Mouse (Mus musculus): ENCODE measurements around the gene Plch2. TPM values are rescaled to one million over a fixed set of nuclear protein-coding genes. Genes with fewer than 3 reads are reported as not detected.

The Plch2 gene
- total RNA-seq, 4 experiments from 2014 or later = 0.06 TPM; not detected in 3

Other genes with a start within 250 kb of the Plch2 start
- under 1 TPM in 3 of 4 experiments, not detected in 1; 0.06 to 0.34 (median 0.11) TPM for gene Ttc34, start 219.3 kb downstream of the Plch2 start, total RNA-seq (2022)
- gene Mmel1, start 187.2 kb downstream of the Plch2 start, total RNA-seq (2022) = under 1 TPM in 2 of 4 experiments, not detected in 2; 0.16 to 0.20 TPM
- 100 to 1,000 TPM in 2 of 4 experiments, 10 to 100 TPM in 2; 92.4 to 111 (median 101) TPM for gene Fam213b, start 157.6 kb downstream of the Plch2 start, total RNA-seq (2022)
- 1 to 10 TPM; 4.0 to 9.1 (median 4.5) TPM for gene Tnfrsf14, start 128.2 kb downstream of the Plch2 start, total RNA-seq (2022)
- not detected for gene Hes5, start 95.9 kb downstream of the Plch2 start, total RNA-seq (2022)
- 10 to 100 TPM; 38.6 to 44.1 (median 41.2) TPM for gene Pank4, start 92.7 kb downstream of the Plch2 start, total RNA-seq (2022)
- gene Pex10, start 10.2 kb upstream of the Plch2 start, total RNA-seq (2022) = 10 to 100 TPM; 18.5 to 26.0 (median 22.6) TPM
- 10 to 100 TPM; 64.2 to 73.4 (median 68.4) TPM for gene Rer1, start 29.6 kb upstream of the Plch2 start, total RNA-seq (2022)
- gene Morn1, start 29.8 kb upstream of the Plch2 start, total RNA-seq (2022) = 1 to 10 TPM in 3 of 4 experiments, under 1 TPM in 1; 0.60 to 4.4 (median 1.8) TPM
- 10 to 100 TPM; 44.5 to 53.3 (median 49.0) TPM for gene Ski, start 165.8 kb upstream of the Plch2 start, total RNA-seq (2022)
- 10 to 100 TPM; 12.4 to 17.8 (median 15.9) TPM for gene Faap20, start 193.0 kb upstream of the Plch2 start, total RNA-seq (2022)

All from heart, adult 8-10 months (tissue).